Comparison of ENCODE assay signal across 9 mouse cellular contexts in the genomic region with DNA sequence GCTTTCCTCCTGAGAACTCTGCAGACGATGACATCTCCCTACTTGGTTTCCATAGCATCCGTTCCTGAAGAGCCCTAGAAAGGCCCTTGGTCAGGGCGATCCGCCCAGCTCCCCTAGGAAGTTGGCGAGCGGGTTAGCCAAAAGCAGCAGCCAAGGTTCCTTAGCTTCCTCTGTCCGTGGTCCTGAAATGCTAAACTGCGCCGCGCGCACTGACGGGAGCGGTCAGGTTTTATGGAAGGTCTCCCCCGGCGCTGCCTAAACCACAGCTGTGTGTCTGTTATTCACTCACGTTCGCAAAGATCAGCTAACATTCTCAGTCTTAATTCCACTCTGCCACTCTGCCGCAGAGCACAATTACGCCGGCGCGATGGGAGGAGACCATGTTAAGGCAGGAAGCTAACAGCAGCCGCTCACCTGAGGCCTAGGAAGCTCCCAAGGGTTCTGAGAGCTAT. TPM values are rescaled to one million over a fixed set of nuclear protein-coding genes. Genes with fewer than 3 reads are reported as not detected.
DNase-seq lines count a peak whose midpoint lies in the region; ATAC-seq lines count a peak whose summit lies in the region.
"Had no signal": no experiment of that assay in that cellular context is flagged by ENCODE, and none has a peak within 500 bp of the region (broad histone marks: within the 10 kb centered on the region; RNA-seq: fewer than 3 reads in every experiment).

A gene (plus strand): TSS at position 313 of the 452 bp plus-strand sequence.

- H3K27me3 ChIP-seq in intestine, embryonic 14.5 days (replicated peaks; ENCODE audit: control insufficient read depth, insufficient read depth, low read length), result peaks cover 60% of the 10 kb centered on the region
- peaks cover 42% of the 10 kb centered on the region for H3K27me3 ChIP-seq in intestine, embryonic 16.5 days (replicated peaks; ENCODE audit: control insufficient read depth, insufficient read depth, low read length)
- H3K27me3 ChIP-seq: CH12.LX had no signal

- no peaks in the 10 kb centered on the region for H3K9me3 ChIP-seq in intestine, embryonic 14.5 days (ENCODE audit: control insufficient read depth, low read length)
- H3K9me3 ChIP-seq in intestine, embryonic 16.5 days (ENCODE audit: control insufficient read depth, low read length), result no peaks in the 10 kb centered on the region

- no peaks in the 10 kb centered on the region for H3K36me3 ChIP-seq in intestine, embryonic 14.5 days (ENCODE audit: control insufficient read depth, insufficient read depth, low read length)
- H3K36me3 ChIP-seq in intestine, embryonic 16.5 days (ENCODE audit: control insufficient read depth, insufficient read depth, low read length), result no peaks in the 10 kb centered on the region

- H3K9ac ChIP-seq in intestine, embryonic 14.5 days (ENCODE audit: low read length), result no peak within 1 kb of the TSS
- no peak within 1 kb of the TSS for H3K9ac ChIP-seq in intestine, embryonic 16.5 days (ENCODE audit: low read depth, low read length)

- H3K4me2 ChIP-seq in intestine, embryonic 14.5 days (ENCODE audit: low read length), result no peak within 1 kb of the TSS
- no peak within 1 kb of the TSS for H3K4me2 ChIP-seq in intestine, embryonic 16.5 days (ENCODE audit: low read depth, low read length)

- intact Hi-C loops in heart, postnatal 10 days (cut with DNase I), result loop anchor here (5.0 kb wide), 1 partner anchor 196 kb away; no protein-coding TSS in a partner anchor

- H3K4me3 ChIP-seq in intestine, embryonic 14.5 days (ENCODE audit: low read depth, low read length), result no peak within 1 kb of the TSS
- no peak within 1 kb of the TSS for H3K4me3 ChIP-seq in intestine, embryonic 16.5 days (ENCODE audit: low read length)

- ATAC-seq in intestine, embryonic 14.5 days (replicated peaks; ENCODE audit: low FRiP score, low TSS enrichment, low read depth), result no peak
- no peak for ATAC-seq in intestine, embryonic 16.5 days

- under 1% methylated on average over 23 of the region's 23 CpGs for WGBS in intestine, embryonic 14.5 days
- WGBS in intestine, embryonic 16.5 days, result under 1% methylated on average over 23 of the region's 23 CpGs

- H3K27ac ChIP-seq in intestine, embryonic 14.5 days (ENCODE audit: low read depth), result no peak within 1 kb of the TSS
- H3K27ac ChIP-seq in intestine, embryonic 16.5 days (ENCODE audit: low read length), result no peak within 1 kb of the TSS

- no peaks in the 10 kb centered on the region for H3K4me1 ChIP-seq in intestine, embryonic 14.5 days (replicated peaks; ENCODE audit: control insufficient read depth, insufficient read depth, low read length)
- H3K4me1 ChIP-seq in intestine, embryonic 16.5 days (ENCODE audit: control insufficient read depth, insufficient read depth, low read length), result no peaks in the 10 kb centered on the region

- DNase-seq in intestine, embryonic 14.5 days (ENCODE audit: low spot score), result peak; percentile 93
- peak; percentile 20 for DNase-seq in c-Kit-positive CD71-positive TER-119-negative erythroid progenitor cells, embryonic 14.5 days (ENCODE audit: low read depth)
- peak; percentile 19 for DNase-seq in fibroblast of lung, adult 2 months (ENCODE audit: low read depth)
- DNase-seq in heart, postnatal 10 days, result peak; percentile 68 to 81
- DNase-seq in layer of hippocampus, adult 18-20 months (ENCODE audit: low spot score in 2 of 2), result no peak
- peak; percentile 38 to 40 for DNase-seq in lung, postnatal 4 days
- peak; percentile 63 for DNase-seq in right cerebral cortex, postnatal 25 days

RNA-seq across cellular contexts. Expression of the gene that starts here (rescaled TPM):
- 0.31 TPM in 1 of 2 replicates, not detected in the other for polyA plus RNA-seq in intestine, embryonic 14.5 days (2014; fragmentation: Nextera tagmentation; extraction: Ambion mirVana)
- 0.12 and 0.27 TPM in 2 replicates for polyA plus RNA-seq in intestine, embryonic 16.5 days (2015; fragmentation: Nextera tagmentation; extraction: Ambion mirVana)
- not detected for total RNA-seq in heart, postnatal 10 days (2021)
- 10 to 100 TPM; 13.9 to 15.2 TPM for total RNA-seq in layer of hippocampus, adult 18-20 months (2021)
- total RNA-seq: CH12.LX had no signal

Comparison
In these comparisons a context has a peak if more than half of its experiments do, and no peak if none do; other contexts are left out.
1. RNA of the gene that starts here (total RNA-seq): 13.9 to 15.2 TPM in layer of hippocampus, adult 18-20 months; not detected in heart, postnatal 10 days; every median in the first group is over 10 times any median in the second.
2. Peak in DNase-seq in intestine, embryonic 14.5 days; RNA of the gene not detected or under 1 TPM.
3. Peak in DNase-seq in heart, postnatal 10 days; RNA of the gene not detected or under 1 TPM.
4. DNase-seq: peak in c-Kit-positive CD71-positive TER-119-negative erythroid progenitor cells, embryonic 14.5 days (single experiment), fibroblast of lung, adult 2 months (single experiment), lung, postnatal 4 days (2 of 2) and right cerebral cortex, postnatal 25 days (single experiment); none in layer of hippocampus, adult 18-20 months (0 of 2).